Mouse (Mus musculus) neutrophil, adult 65 days (primary cell): ENCODE measurements around the gene Vmn2r65. TPM values are rescaled to one million over a fixed set of nuclear protein-coding genes. Genes with fewer than 3 reads are reported as not detected.

Experiments used
- total RNA-seq: library from RNA; stranded (reverse); gene quantifications from 2 replicates; pipeline ENCODE4 v1.2.4, GENCODE M21; 2023

Gene Vmn2r65
- not detected in 2 replicates for total RNA-seq

GRCm38 (mm10) chr7:84964015-84964414 lies at the start of gene Vmn2r65:
Gene Vmn2r65, minus strand, starts transcription at chr7:84964115.

GRCm38 (mm10) chr7:85012168-85012567 lies 48.3 kb upstream of the Vmn2r65 start, which contains the start of gene Vmn2r66:
Gene Vmn2r66, minus strand, starts transcription at chr7:85012268.

Other genes starting within 250 kb of the Vmn2r65 start
- gene Olfr291, start 110.6 kb downstream of the Vmn2r65 start, total RNA-seq, result not detected in 2 replicates
- gene Vmn2r66, start 48.2 kb upstream of the Vmn2r65 start, total RNA-seq, result not detected in 2 replicates
- gene Vmn2r67, start 191.9 kb upstream of the Vmn2r65 start, total RNA-seq, result not detected in 2 replicates